Mouse (Mus musculus) layer of hippocampus, postnatal 36 days (tissue): ENCODE results near the gene Hps6. TPM values are rescaled to one million over a fixed set of nuclear protein-coding genes. Genes with fewer than 3 reads are reported as not detected.

ENCODE experiments used
- DNase-seq, 2 experiments: peaks; one replicate each; pipeline ENCODE4 v3.0.0; 2022
- total RNA-seq, 2 experiments: library from RNA; stranded (reverse); gene quantifications; 2 replicates each; pipeline ENCODE4 v1.2.3; 2021

Hps6 gene
- total RNA-seq, 2 experiments from 2014 or later: 5.7 to 7.3 TPM

DNA sequence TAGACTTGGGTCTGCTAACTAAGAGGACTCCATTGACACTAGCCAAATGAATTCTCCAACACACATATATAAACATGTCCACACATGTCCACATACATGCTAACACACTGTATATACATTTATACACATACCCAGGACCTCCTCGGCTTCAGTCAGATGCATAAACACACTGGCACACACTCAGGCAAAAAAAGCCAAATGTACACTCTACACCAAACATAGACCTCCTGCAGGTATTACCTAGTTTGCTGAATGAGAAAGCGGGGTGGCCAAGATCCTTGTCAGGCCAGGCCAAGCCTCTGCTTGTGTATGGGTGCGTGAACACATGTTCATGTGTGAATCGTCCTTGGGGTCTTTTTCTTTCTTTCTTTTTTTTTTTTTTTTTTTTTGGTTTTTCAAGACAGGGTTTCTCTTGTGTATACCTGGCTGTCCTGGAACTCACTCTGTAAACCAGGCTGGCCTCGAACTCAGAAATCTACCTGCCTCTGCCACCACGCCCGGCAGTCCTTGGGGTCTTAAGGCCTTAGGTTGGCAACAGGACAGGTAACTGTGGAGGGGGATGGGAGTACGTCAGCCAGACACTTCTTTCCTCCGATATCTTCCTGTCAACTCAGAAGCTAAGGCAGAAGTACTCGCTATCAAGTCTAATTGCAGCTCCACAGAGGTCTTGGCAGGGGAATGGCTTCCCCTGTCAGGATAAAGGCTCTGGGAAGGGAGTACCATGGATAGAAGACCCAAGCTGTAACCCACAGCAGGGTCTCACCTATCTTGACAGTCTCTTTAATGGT, 27.1 kb downstream of the Hps6 start:
- no peak for DNase-seq

GRCm38 (mm10) chr19:46031689-46032432, 28.6 kb downstream of the Hps6 start:
- no peak for DNase-seq

GRCm38 (mm10) chr19:46032731-46033510, 29.6 kb downstream of the Hps6 start:
- DNase-seq: peak in 1 of 2 experiments; percentile 55

DNA sequence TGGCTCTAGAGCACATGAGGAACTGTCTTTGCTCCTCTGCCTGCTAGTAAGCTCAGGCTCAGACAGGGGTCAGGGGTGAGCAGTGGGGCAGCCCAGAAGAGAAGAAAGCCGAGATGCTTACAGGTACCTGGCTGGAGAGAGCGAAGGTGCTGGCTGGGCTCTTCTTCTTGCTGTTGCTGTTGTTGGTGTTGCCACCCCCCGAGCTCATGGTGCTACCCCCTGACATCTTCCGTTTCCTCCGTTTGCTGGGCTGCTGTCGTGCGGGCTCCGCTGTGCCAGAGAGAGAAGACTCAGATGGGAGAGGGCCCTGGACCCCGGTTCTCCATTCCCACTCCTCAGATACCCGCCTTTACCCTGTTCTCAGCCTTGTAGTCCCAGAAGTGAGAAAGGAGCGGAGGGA, 30.6 kb downstream of the Hps6 start:
- no peak for DNase-seq

DNA sequence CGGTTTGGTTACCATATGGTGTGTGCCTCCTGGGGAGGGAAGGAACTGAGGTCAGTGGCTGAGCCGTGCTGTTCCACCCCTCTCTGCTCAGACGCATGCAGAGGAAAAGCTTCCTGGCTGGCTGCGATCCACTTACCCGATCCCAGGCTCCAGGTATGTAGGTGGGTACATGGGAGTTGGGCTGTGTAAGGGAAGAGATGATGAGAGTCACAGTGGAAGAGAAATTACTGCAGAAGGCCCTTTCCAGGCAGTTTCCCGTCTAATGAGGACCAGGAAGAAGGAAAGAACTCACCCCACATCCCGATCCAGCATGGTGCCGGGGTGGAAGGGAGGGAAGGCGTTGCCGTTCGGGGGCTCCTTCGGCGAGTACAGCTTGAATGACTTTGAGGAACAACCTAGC, 32.7 kb downstream of the Hps6 start:
- no peak for DNase-seq

- DNase-seq: no peak
Observed at GRCm38 (mm10) chr19:46036477-46037242, 33.4 kb downstream of the Hps6 start.

GRCm38 (mm10) chr19:46037243-46037924, 34.1 kb downstream of the Hps6 start:
- DNase-seq: no peak

DNA sequence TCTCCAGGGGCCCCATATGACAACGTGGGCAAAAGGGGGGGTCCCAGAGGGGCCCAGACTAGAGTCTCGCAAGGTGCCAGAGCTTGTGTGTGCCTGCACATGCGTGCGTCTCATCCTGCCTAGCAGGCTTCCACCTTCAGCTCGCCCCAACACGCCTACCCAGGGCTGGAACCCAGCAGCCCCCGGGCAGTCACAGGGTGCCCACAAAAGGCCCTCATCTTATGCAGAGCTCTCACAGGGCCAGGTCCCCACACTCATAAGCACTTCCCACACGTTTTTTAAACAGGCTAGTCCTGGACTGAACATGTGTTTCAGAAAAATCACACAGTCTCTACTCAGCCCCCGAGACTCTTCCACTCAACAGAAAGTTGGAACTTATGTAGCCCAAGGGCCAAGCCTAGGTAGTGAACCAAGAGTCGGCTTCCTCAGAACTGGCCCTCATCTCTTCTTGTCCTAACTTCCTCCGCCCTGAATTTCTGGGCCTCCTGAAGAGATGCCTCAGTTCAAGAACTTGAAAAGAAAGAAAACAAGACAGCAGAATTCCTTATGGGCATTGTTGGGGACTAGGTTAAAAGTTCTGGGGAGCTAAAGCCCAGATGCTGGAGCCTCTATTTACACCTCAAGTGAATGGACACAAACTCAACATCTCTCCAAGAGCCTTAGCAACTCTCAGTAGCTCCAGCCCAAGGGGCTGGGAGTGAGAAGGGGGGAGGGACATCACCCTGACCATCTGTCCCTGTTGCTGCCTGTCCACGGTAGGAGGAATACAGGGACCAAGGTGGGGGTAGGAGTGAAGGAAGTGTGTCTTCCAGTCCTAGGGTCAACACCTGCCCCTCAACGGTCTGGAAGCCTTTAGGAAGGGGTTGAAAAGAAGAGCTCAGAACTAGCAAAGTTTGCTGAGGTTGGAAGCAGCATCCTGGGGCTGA, 34.9 kb downstream of the Hps6 start:
- no peak for DNase-seq

GRCm38 (mm10) chr19:46038851-46039260, 35.5 kb downstream of the Hps6 start:
- no peak for DNase-seq

DNA sequence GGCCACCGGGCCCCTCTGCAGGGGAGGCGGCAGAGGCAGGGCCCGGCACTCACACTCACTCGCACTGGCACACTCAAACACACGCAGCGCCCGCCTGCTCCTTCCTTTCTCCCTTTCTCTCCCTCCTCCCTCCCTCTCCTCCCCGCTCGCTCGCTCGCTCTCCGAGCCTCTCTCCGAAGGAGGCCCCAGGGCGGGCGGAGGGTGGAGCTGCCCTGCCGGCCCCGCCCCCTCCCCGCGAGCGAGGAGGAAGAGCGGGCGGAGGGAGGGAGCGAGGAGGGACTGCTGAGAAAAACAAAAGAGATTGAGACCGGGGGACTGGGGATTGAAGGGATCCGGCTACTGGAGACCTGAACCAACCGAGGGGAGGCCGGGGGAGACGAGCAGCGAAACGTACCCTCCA, 36.2 kb downstream of the Hps6 start:
- peak; percentile 82 to 87 for DNase-seq

- no peak for DNase-seq
Observed at GRCm38 (mm10) chr19:46040149-46040902, 37.0 kb downstream of the Hps6 start.

GRCm38 (mm10) chr19:46041299-46041932, 38.1 kb downstream of the Hps6 start:
- no peak for DNase-seq

GRCm38 (mm10) chr19:46041933-46042475, 38.7 kb downstream of the Hps6 start:
- DNase-seq: peak; percentile 72 to 78

DNA sequence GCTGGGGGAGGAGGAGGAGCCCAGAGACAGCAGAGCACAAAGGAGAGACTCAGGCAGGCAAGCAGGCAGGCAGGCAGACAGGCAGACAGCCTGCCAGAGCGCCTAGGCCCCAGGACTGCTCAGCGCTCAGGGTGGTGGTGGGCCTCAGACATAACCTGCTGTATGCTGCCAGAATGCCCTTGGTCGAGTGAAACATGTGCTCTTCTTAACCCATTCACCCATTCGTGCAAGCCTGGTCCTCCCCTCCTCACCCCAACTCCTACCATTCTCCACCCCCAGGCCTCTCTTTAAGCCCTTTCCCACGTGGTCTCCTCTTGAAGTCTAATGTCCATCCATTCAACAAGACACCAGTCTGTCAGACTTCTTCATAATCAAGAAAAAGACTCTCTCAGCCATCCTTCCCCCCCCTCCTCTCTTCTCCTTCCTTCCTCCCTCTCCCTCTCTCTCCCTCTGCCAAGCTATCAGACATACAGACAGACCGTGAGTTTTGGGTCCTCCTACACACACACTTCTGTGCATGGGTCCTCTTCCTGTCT, 39.2 kb downstream of the Hps6 start:
- peak; percentile 62 to 63 for DNase-seq

DNA sequence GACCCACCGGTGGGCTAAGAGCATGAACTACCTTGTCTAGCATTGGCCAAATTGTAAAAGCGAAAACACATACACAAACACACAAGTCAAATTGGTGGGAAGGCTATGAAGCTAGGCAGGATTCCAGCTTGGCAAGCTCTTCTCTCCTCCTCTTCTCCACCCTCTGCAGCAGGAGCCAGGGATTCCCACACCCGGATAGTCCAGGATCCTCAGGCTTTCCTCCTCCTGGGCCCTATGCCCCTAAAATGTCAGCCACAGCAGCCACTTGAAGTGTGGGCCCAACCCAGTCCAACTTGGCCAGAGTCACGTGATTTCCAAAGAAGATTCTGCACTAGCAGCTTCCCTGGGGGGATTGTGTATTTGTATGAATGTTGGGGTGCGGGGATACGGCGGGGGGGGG, 40.1 kb downstream of the Hps6 start:
- DNase-seq: no peak

DNA sequence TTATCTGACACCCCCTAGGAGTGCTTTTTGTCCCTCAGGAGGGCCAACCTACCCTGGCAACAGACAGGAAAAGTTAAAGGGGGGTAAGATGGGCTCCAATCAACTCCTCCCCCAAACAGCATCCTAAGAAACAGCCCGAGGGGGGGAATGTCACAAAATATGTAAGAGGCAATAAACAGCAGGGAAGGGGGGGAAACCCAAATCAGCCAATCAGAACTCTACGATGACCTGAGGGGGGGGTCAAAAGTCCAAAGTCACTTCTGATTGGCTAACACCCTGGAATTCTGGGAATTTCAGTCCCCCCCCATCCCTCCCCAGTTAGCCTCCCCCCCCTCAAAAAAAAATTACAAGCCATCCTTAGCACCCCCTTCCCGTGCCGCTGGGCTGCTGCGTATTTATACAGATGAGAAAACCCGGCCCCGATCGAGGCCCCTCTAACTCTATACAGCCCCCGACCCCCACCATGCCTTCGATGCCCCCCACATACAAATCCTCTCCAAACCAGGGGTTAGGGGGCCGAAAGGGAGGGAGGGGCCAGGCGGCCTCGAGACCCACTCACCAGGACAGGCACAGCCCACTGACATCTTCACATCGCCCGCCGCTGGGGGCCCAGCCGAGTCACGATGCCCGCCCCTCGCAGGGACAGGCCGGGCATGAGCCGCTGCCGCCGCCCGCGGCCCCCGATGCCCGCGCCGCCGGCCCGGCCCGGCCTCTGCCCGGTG, 41.1 kb downstream of the Hps6 start, which contains the start of gene Pprc1:
Gene Pprc1, plus strand, starts transcription at position 616 of the 722 bp plus-strand sequence.
- no peak for DNase-seq

DNA sequence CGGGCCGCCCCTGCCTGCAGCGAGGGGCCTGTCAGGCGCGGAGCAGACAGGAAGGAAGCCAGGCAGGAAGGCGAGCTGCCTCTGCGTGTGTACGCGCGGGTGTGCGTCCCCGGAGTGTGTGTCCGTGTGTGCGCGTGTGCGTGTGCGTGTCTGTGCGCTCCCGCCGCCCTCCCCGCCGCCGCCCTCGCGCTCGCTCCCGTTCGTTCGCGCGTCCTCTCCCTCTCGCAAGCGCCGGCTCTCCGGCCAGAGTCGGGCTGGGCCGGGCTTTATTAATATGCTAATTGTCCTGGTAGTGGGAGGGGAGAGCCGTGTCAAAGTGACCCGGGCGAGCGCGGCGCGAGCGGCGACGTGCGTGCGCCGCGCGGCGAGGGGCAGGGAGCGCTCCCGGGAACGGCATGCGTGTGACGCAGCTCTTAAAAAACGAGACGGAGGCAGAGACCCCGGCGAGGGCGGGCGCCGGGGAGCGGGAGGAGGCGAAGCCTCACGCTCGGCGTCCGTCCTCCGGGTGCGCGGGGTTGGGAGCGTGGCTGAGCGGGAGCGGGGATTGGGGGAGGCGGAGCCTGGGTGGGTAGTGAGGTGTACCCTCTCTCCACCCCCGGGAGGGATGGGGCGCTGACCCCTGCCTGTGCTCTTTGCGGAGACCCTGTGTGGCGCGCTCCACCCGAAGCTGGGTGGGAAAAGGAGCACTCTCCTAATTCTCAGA, 41.8 kb downstream of the Hps6 start, which contains the start of gene Ldb1:
Gene Ldb1, minus strand, starts transcription at position 222 of the 703 bp plus-strand sequence.
- peak; percentile 85 to 87 for DNase-seq
